Mouse (Mus musculus): ENCODE data around the gene Lsm5.

- TF ChIP-seq CTCF (IDR thresholded peaks at IDR 0.05; ENCODE audit: extremely low read depth, insufficient read length, insufficient replicate concordance, low read depth, low read length) (no peak), POLR2A (IDR thresholded peaks at IDR 0.05; ENCODE audit: low read depth, low read length) (no peak)
These were observed 9.7 kb upstream of the Lsm5 start for GRCm38 (mm10) chr6:56714186-56714573.

Measured in small intestine, adult 2 months (tissue).